Mouse (Mus musculus): ENCODE results near the gene Fat4.

Gene Fat4

GRCm38 (mm10) chr3:38907676-38908425 is 21.1 kb downstream of the Fat4 start:
- no peak for DNase-seq (ENCODE audit: low spot score in 2 of 2)

GRCm38 (mm10) chr3:38908426-38909111 is 21.8 kb downstream of the Fat4 start:
- no peak for DNase-seq (ENCODE audit: low spot score in 2 of 2)

GRCm38 (mm10) chr3:38912768-38913487 is 26.2 kb downstream of the Fat4 start:
- DNase-seq (ENCODE audit: low spot score in 2 of 2): no peak

- no peak for DNase-seq (ENCODE audit: low spot score in 2 of 2)
Observed at GRCm38 (mm10) chr3:38913488-38914105, 26.9 kb downstream of the Fat4 start.

GRCm38 (mm10) chr3:38918926-38919325 is 32.2 kb downstream of the Fat4 start:
- no peak for DNase-seq (ENCODE audit: low spot score in 2 of 2)

- DNase-seq (ENCODE audit: low spot score in 2 of 2): no peak
Observed at GRCm38 (mm10) chr3:38921031-38921430, 34.3 kb downstream of the Fat4 start.

- no peak for DNase-seq (ENCODE audit: low spot score in 2 of 2)
Observed at GRCm38 (mm10) chr3:38923251-38923686, 36.5 kb downstream of the Fat4 start.

GRCm38 (mm10) chr3:38928076-38928686 is 41.4 kb downstream of the Fat4 start:
- no peak for DNase-seq (ENCODE audit: low spot score in 2 of 2)

GRCm38 (mm10) chr3:38928751-38929150 is 42.0 kb downstream of the Fat4 start:
- no peak for DNase-seq (ENCODE audit: low spot score in 2 of 2)

GRCm38 (mm10) chr3:38934780-38935179 is 48.0 kb downstream of the Fat4 start:
- peak in 1 of 2 experiments; percentile 48 for DNase-seq (ENCODE audit: low spot score in 2 of 2)

GRCm38 (mm10) chr3:38936485-38936884 is 49.7 kb downstream of the Fat4 start:
- DNase-seq (ENCODE audit: low spot score in 2 of 2): no peak

GRCm38 (mm10) chr3:38937159-38937558 is 50.4 kb downstream of the Fat4 start:
- no peak for DNase-seq (ENCODE audit: low spot score in 2 of 2)

GRCm38 (mm10) chr3:38938136-38938535 is 51.4 kb downstream of the Fat4 start:
- DNase-seq (ENCODE audit: low spot score in 2 of 2): no peak

GRCm38 (mm10) chr3:38939573-38939972 is 52.8 kb downstream of the Fat4 start:
- DNase-seq (ENCODE audit: low spot score in 2 of 2): no peak

- no peak for DNase-seq (ENCODE audit: low spot score in 2 of 2)
Observed at GRCm38 (mm10) chr3:38940327-38940726, 53.6 kb downstream of the Fat4 start.

GRCm38 (mm10) chr3:38945157-38945556 is 58.4 kb downstream of the Fat4 start:
- DNase-seq (ENCODE audit: low spot score in 2 of 2): no peak

- no peak for DNase-seq (ENCODE audit: low spot score in 2 of 2)
Observed at GRCm38 (mm10) chr3:38947706-38948105, 61.0 kb downstream of the Fat4 start.

GRCm38 (mm10) chr3:38952602-38953001 is 65.9 kb downstream of the Fat4 start:
- DNase-seq (ENCODE audit: low spot score in 2 of 2): no peak

GRCm38 (mm10) chr3:38954196-38954595 is 67.5 kb downstream of the Fat4 start:
- DNase-seq (ENCODE audit: low spot score in 2 of 2): no peak

- no peak for DNase-seq (ENCODE audit: low spot score in 2 of 2)
Observed at GRCm38 (mm10) chr3:38956012-38956648, 69.4 kb downstream of the Fat4 start.

- DNase-seq (ENCODE audit: low spot score in 2 of 2): no peak
Observed at GRCm38 (mm10) chr3:38957186-38957585, 70.4 kb downstream of the Fat4 start.
